Mouse (Mus musculus): Measurements from ENCODE around the gene Bbx.

Gene Bbx

DNA sequence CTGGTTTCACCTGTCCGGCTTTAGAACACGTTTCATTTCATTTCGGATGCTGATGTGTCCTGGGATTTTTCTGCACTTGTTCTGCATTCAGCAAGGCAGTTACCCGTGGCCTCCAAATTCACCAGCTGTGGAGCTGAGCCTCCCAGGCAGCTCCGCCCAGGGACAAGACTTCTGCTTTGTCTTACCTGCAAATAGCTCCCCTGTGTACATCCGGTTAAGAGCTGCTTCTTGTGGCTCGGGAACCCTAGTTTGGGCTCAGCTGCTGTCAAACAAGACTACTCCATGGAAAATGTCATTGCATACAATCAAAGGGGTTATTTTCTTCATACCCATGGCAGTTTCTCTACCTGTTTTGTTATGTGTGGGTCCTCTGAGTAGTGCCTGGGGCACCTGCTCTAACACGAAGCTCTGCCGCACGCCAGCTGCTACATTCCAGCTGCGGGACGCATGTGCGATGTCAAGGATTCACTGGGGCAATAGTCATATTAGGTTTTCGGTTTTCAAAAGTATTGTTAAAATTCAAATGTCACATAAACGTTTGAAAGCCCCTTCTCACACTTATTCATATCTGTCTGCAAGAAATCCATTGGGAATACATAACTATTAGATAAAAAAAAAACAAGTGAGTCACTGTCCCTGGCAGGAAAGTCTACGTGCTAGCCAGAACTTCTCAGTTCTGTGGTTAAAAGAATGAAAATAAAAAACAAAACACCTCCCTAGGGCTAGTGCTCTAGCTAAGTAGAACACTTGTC, 264.8 kb downstream of the Bbx start:
- no peak for DNase-seq (ENCODE audit: low spot score in 2 of 2)

GRCm38 (mm10) chr16:50160418-50161271, 271.5 kb downstream of the Bbx start:
- no peak for DNase-seq (ENCODE audit: low spot score in 2 of 2)

DNA sequence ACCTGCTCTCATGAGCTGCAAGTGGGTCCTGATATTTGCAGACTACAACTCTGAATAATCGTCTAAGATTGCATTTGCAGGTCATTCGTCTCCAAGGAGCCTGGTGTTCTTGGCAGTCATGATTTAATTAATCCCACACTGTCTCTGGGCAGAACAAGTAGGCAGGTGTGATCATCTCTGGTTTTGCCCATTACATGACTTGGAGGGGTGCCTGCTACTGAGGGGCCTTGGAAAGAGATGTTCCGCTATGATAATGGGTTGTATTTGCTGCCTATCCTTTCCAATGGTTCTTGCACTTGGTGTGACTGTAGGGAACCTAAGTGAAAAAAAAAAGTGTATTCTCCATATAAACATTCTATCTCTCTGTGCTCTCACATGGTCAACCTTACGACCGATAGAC, 273.6 kb downstream of the Bbx start:
- no peak for DNase-seq (ENCODE audit: low spot score in 2 of 2)

DNA sequence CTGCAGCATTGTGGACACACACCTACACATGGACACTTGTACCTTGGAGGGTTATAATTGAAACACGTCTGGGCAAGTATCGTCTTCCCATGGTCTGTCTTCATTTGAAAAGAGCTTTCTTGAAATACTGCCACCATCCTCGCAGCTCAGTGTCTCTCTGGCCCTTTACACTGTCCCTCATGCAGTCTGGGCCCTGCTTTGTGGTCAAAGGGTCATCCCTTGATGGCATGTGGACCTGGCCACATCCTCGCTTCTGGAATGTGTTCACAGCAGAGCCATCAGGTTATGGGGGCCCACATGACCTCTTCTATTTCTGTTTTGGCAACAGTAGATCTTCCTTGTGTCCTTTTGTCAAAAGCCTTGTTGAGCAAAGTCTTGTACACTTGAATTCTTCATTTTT, 282.6 kb downstream of the Bbx start:
- DNase-seq (ENCODE audit: low spot score in 2 of 2), result no peak

GRCm38 (mm10) chr16:50147900-50148299, 284.3 kb downstream of the Bbx start:
- DNase-seq (ENCODE audit: low spot score in 2 of 2), result no peak
